Mouse (Mus musculus) regulatory T cell (primary cell): Measurements from ENCODE around the gene Gjb3.

Experiments
- in situ Hi-C: fragments of 300-600 bp; cut with MboI, MseI; formaldehyde crosslinking; loops from one replicate; pipeline ENCODE4 v1.15.1; 2025; ENCODE audit warnings: high pct_unique_total_duplicates

Gjb3 gene

GRCm38 (mm10) chr4:127330181-127331100 lies at the start of gene Gjb3:
TSS of gene Gjb3 (minus strand) at chr4:127330844.
- in situ Hi-C loops, result no loop called here

- in situ Hi-C loops, result loop anchor here (5.0 kb wide), 1 partner anchor 1175 kb away; no protein-coding TSS in a partner anchor
Measured at GRCm38 (mm10) chr4:127377344-127377743, 46.7 kb upstream of the Gjb3 start.

GRCm38 (mm10) chr4:127375541-127376177 lies 45.0 kb upstream of the Gjb3 start:
- in situ Hi-C loops, result loop anchor here (5.0 kb wide), 1 partner anchor 1177 kb away; no protein-coding TSS in a partner anchor

- in situ Hi-C loops, result loop anchor here (5.0 kb wide), 1 partner anchor 1178 kb away; no protein-coding TSS in a partner anchor
Measured at GRCm38 (mm10) chr4:127374645-127375044, 44.0 kb upstream of the Gjb3 start.

GRCm38 (mm10) chr4:127373491-127373890 lies 42.8 kb upstream of the Gjb3 start:
- in situ Hi-C loops, result no loop called here

- in situ Hi-C loops, result no loop called here
Measured at GRCm38 (mm10) chr4:127371546-127371945, 40.9 kb upstream of the Gjb3 start.

GRCm38 (mm10) chr4:127370447-127370846 lies 39.8 kb upstream of the Gjb3 start:
- in situ Hi-C loops, result no loop called here

GRCm38 (mm10) chr4:127368379-127368973 lies 37.8 kb upstream of the Gjb3 start:
- in situ Hi-C loops, result no loop called here

- in situ Hi-C loops, result no loop called here
Measured at GRCm38 (mm10) chr4:127365834-127366233, 35.2 kb upstream of the Gjb3 start.

- in situ Hi-C loops, result no loop called here
Measured at GRCm38 (mm10) chr4:127365433-127365832, 34.8 kb upstream of the Gjb3 start.

- in situ Hi-C loops, result no loop called here
Measured at GRCm38 (mm10) chr4:127364431-127364830, 33.8 kb upstream of the Gjb3 start.

- in situ Hi-C loops, result no loop called here
Measured at GRCm38 (mm10) chr4:127363331-127363730, 32.7 kb upstream of the Gjb3 start.

GRCm38 (mm10) chr4:127362520-127362919 lies 31.9 kb upstream of the Gjb3 start:
- in situ Hi-C loops, result no loop called here

- in situ Hi-C loops, result no loop called here
Measured at GRCm38 (mm10) chr4:127358018-127358417, 27.4 kb upstream of the Gjb3 start, which contains the start of gene Gjb5. TSS of gene Gjb5 (minus strand) at chr4:127358181.

- in situ Hi-C loops, result no loop called here
Measured at GRCm38 (mm10) chr4:127354506-127355485, 24.2 kb upstream of the Gjb3 start.

GRCm38 (mm10) chr4:127353951-127354438 lies 23.4 kb upstream of the Gjb3 start, which contains the start of gene Gjb4:
TSS of gene Gjb4 (minus strand) at chr4:127354081.
- in situ Hi-C loops, result no loop called here

GRCm38 (mm10) chr4:127352594-127352993 lies 21.9 kb upstream of the Gjb3 start:
- in situ Hi-C loops, result no loop called here

GRCm38 (mm10) chr4:127349560-127350300 lies 19.1 kb upstream of the Gjb3 start:
- in situ Hi-C loops, result no loop called here

GRCm38 (mm10) chr4:127345000-127345399 lies 14.4 kb upstream of the Gjb3 start:
- in situ Hi-C loops, result no loop called here

- in situ Hi-C loops, result no loop called here
Measured at GRCm38 (mm10) chr4:127341372-127341771, 10.7 kb upstream of the Gjb3 start.
